Mouse (Mus musculus) left cerebral cortex, adult 9 months (tissue): ENCODE measurements around the gene Hist2h3b.
"Not testable (repeated sequence)": the region's sequence is repeated elsewhere in the genome, so short reads cannot be mapped to it uniquely, and the experiment has no call there.

ENCODE experiments used
- DNase-seq, 2 experiments: peaks; one replicate each; pipeline ENCODE4 v3.0.0; 2022; ENCODE audit warnings: low spot score in 2 of 2

Gene Hist2h3b

GRCm38 (mm10) chr3:96238954-96239793 lies 29.3 kb upstream of the Hist2h3b start, which contains the start of gene Hist2h3c2:
TSS of gene Hist2h3c2 (minus strand) at chr3:96239127.
- not testable (repeated sequence) for DNase-seq

- DNase-seq: peak; percentile 89 to 98
Observed at GRCm38 (mm10) chr3:96239949-96240798, 28.3 kb upstream of the Hist2h3b start, which contains the start of gene Hist2h2aa2. TSS of gene Hist2h2aa2 (minus strand) at chr3:96240276.

GRCm38 (mm10) chr3:96240799-96241197 lies 27.7 kb upstream of the Hist2h3b start:
- no peak for DNase-seq

GRCm38 (mm10) chr3:96243921-96244572 lies 24.4 kb upstream of the Hist2h3b start:
- DNase-seq: no peak

- peak; percentile 76 to 90 for DNase-seq
Observed at GRCm38 (mm10) chr3:96245003-96245886, 23.2 kb upstream of the Hist2h3b start, which contains the start of gene Hist2h2aa1. TSS of gene Hist2h2aa1 (plus strand) at chr3:96245497.

GRCm38 (mm10) chr3:96246018-96246417 lies 22.4 kb upstream of the Hist2h3b start:
- DNase-seq: not testable (repeated sequence)

- DNase-seq: not testable (repeated sequence)
Observed at GRCm38 (mm10) chr3:96246427-96246856, 22.0 kb upstream of the Hist2h3b start, which contains the start of gene Hist2h3c1. TSS of gene Hist2h3c1 (plus strand) at chr3:96246685.

GRCm38 (mm10) chr3:96247356-96248140 lies 20.9 kb upstream of the Hist2h3b start:
- DNase-seq: no peak

- no peak for DNase-seq
Observed at GRCm38 (mm10) chr3:96248141-96249033, 20.1 kb upstream of the Hist2h3b start.

GRCm38 (mm10) chr3:96249034-96249345 lies 19.5 kb upstream of the Hist2h3b start:
- DNase-seq: no peak

GRCm38 (mm10) chr3:96250890-96251289 lies 17.6 kb upstream of the Hist2h3b start:
- DNase-seq: no peak

- no peak for DNase-seq
Observed at GRCm38 (mm10) chr3:96251787-96252186, 16.7 kb upstream of the Hist2h3b start.

- no peak for DNase-seq
Observed at GRCm38 (mm10) chr3:96254683-96255355, 13.6 kb upstream of the Hist2h3b start.

- DNase-seq: no peak
Observed at GRCm38 (mm10) chr3:96255926-96256593, 12.4 kb upstream of the Hist2h3b start.

- DNase-seq: no peak
Observed at GRCm38 (mm10) chr3:96257190-96257589, 11.3 kb upstream of the Hist2h3b start.

- DNase-seq: no peak
Observed at GRCm38 (mm10) chr3:96260220-96260619, 8.2 kb upstream of the Hist2h3b start.

- DNase-seq: no peak
Observed at GRCm38 (mm10) chr3:96261623-96262022, 6.8 kb upstream of the Hist2h3b start.
